Mouse (Mus musculus) heart, embryonic 12.5 days (tissue): ENCODE measurements around the gene Acbd5. TPM values are rescaled to one million over a fixed set of nuclear protein-coding genes. Genes with fewer than 3 reads are reported as not detected.

Experiments used
- ATAC-seq: fragments of 200-750 bp; cut with Nextera tagmentation; 2 replicates; pipeline ENCODE4 v1.8.0; 2017; ENCODE audit warnings: moderate TSS enrichment, moderate library complexity; ENCODE audit not compliant: insufficient number of reproducible peaks, low FRiP score
- H3K27ac ChIP-seq: fragments of 300-500 bp; sonication (generic); 2 replicates; pipeline ENCODE4 v1.5.1; 2016; ENCODE audit warnings: mild to moderate bottlenecking, moderate library complexity; ENCODE audit not compliant: poor library complexity, severe bottlenecking
- H3K27me3 ChIP-seq: fragments of 300-500 bp; sonication (generic); replicated peaks from 2 replicates; pipeline ENCODE4 v1.6.1; 2016; ENCODE audit warnings: mild to moderate bottlenecking, moderate library complexity
- H3K36me3 ChIP-seq: fragments of 300-500 bp; sonication (generic); 2 replicates; pipeline ENCODE4 v1.6.1; 2016; ENCODE audit warnings: mild to moderate bottlenecking, moderate library complexity
- H3K4me1 ChIP-seq: fragments of 300-500 bp; sonication (generic); replicated peaks from 2 replicates; pipeline ENCODE4 v1.6.1; 2016; ENCODE audit warnings: mild to moderate bottlenecking
- H3K4me2 ChIP-seq: fragments of 300-500 bp; sonication (generic); 2 replicates; pipeline ENCODE4 v1.6.1; 2016; ENCODE audit warnings: mild to moderate bottlenecking, moderate library complexity
- H3K4me3 ChIP-seq: fragments of 300-500 bp; sonication (generic); 2 replicates; pipeline ENCODE4 v1.5.1; 2016; ENCODE audit warnings: mild to moderate bottlenecking
- H3K9ac ChIP-seq: fragments of 300-500 bp; sonication (generic); 2 replicates; pipeline ENCODE4 v1.6.1; 2016; ENCODE audit warnings: mild to moderate bottlenecking, moderate library complexity
- H3K9me3 ChIP-seq: fragments of 300-500 bp; sonication (generic); replicated peaks from 2 replicates; pipeline ENCODE4 v1.6.1; 2016; ENCODE audit warnings: mild to moderate bottlenecking, moderate library complexity
- WGBS: fragments of 180-500 bp; shearing (Covaris S2); methylation state at CpG from one replicate; pipeline ENCODE4 v1.1.7; 2016; 5-methylcytosine and 5-hydroxymethylcytosine counted together
- polyA plus RNA-seq: library from polyadenylated mRNA; unstranded; fragments of >200 nt; fragmentation: Nextera tagmentation; extraction: Ambion mirVana; gene quantifications from 2 replicates; pipeline ENCODE4 v1.2.1, GENCODE M21; 2016

The Acbd5 gene
- polyA plus RNA-seq, 1 experiment from 2014 or later: 33.7 TPM

DNA sequence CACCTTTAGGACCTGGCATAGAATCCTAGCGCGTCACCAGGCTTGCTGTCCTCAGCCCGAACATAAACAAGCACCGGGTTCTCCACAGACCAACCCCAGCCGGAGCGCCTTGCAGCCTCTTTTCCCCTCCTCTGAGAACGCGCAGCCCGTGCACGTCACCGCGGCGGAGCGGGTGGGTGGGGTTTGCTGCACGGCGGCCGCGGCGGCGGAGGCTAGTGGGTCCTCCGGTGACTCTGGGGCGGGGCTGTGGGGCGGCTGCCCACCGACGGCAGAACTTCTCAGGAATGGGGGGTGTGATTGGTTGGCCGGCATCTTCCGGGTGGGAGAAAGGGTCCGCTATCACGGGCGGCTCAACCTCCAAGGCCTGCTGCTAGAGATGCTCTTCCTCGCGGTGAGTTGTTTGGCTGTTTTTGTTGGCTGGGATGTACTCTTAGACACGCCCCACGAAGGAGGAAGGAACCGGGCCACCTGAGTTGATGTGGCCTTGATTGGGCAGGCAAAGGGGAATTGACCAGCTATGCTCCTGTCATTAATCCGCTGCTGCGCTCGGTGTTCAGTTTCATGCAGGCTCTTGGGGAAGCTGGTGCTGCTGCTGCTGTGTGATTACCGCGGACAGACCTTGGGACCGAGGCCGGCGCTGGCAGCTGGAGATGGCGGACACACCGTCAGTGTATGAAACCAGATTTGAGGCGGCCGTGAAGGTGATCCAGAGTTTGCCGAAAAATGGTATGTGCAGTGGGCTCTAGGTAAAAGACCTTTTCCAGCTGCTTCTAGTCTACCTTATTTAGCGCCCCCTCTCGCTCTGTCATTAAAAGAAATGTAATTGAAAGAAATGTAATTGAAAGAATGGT, 1.2 kb downstream of the Acbd5 start:
- ATAC-seq: peak; percentile 93
- Histone ChIP-seq H3K4me1 (no peaks in the 10 kb centered on the region), H3K36me3 (peaks cover 9% of the 10 kb centered on the region), H3K9ac (peak overlapping the region; percentile 84), H3K27me3 (no peaks in the 10 kb centered on the region), H3K4me2 (peak overlapping the region; percentile 77), H3K4me3 (peak overlapping the region; percentile 64), H3K27ac (peak overlapping the region; percentile 94), H3K9me3 (no peaks in the 10 kb centered on the region)
- WGBS: under 1% methylated on average over 50 of the region's 50 CpGs

- Histone ChIP-seq H3K27ac (no peak overlapping the region), H3K36me3 (peaks cover 9% of the 10 kb centered on the region), H3K9me3 (no peaks in the 10 kb centered on the region), H3K4me3 (no peak overlapping the region), H3K4me1 (no peaks in the 10 kb centered on the region), H3K4me2 (no peak overlapping the region), H3K27me3 (no peaks in the 10 kb centered on the region), H3K9ac (no peak overlapping the region)
- no peak for ATAC-seq
- WGBS: 93% methylated on average over 2 of the region's 2 CpGs
These were observed 2.5 kb downstream of the Acbd5 start for GRCm38 (mm10) chr2:23070491-23070890.

GRCm38 (mm10) chr2:23071406-23071805, 3.4 kb downstream of the Acbd5 start:
- H3K4me1 ChIP-seq: no peaks in the 10 kb centered on the region
- H3K27ac ChIP-seq: no peak overlapping the region
- 74% methylated on average over 1 of the region's 1 CpGs for WGBS
- H3K36me3 ChIP-seq: peaks cover 14% of the 10 kb centered on the region
- H3K9ac ChIP-seq: no peak overlapping the region
- H3K27me3 ChIP-seq: no peaks in the 10 kb centered on the region
- no peak overlapping the region for H3K4me2 ChIP-seq
- H3K9me3 ChIP-seq: no peaks in the 10 kb centered on the region
- no peak overlapping the region for H3K4me3 ChIP-seq
- no peak for ATAC-seq

GRCm38 (mm10) chr2:23075846-23076245, 7.9 kb downstream of the Acbd5 start:
- Histone ChIP-seq H3K4me2 (no peak overlapping the region), H3K27me3 (no peaks in the 10 kb centered on the region), H3K4me1 (no peaks in the 10 kb centered on the region), H3K9me3 (peaks cover 3% of the 10 kb centered on the region; the same call in 1 of the 2 replicates), H3K27ac (no peak overlapping the region), H3K36me3 (peaks cover 36% of the 10 kb centered on the region), H3K9ac (no peak overlapping the region), H3K4me3 (no peak overlapping the region)
- no peak for ATAC-seq

- Histone ChIP-seq H3K9ac (no peak overlapping the region), H3K27ac (no peak overlapping the region), H3K4me2 (no peak overlapping the region), H3K36me3 (peaks cover 44% of the 10 kb centered on the region), H3K27me3 (no peaks in the 10 kb centered on the region), H3K9me3 (peaks cover 3% of the 10 kb centered on the region; the same call in 1 of the 2 replicates), H3K4me1 (no peaks in the 10 kb centered on the region), H3K4me3 (no peak overlapping the region)
- no peak for ATAC-seq
These were observed 8.8 kb downstream of the Acbd5 start for GRCm38 (mm10) chr2:23076783-23077182.

DNA sequence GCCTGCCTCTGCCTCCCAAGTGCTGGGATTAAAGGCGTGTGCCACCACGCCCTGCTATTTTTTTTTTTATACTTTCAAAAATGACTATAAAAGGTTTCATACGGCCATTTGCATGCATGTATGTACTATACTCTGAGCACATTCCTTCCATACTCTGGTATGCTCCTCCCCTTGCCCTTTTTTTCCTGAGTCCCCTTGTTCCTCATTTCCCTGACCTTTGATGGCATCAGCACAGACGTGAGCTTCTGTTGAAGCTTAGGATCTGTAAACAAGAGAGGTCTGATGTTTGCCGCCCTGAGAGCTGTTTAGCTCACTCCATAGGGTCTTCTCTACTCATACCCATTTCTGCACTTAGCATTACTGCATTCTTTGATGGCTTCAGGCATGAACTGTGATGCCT, 9.7 kb downstream of the Acbd5 start:
- Histone ChIP-seq H3K27me3 (no peaks in the 10 kb centered on the region), H3K9ac (no peak overlapping the region), H3K4me2 (no peak overlapping the region), H3K27ac (no peak overlapping the region), H3K4me1 (no peaks in the 10 kb centered on the region), H3K4me3 (no peak overlapping the region), H3K9me3 (peaks cover 3% of the 10 kb centered on the region; the same call in 1 of the 2 replicates), H3K36me3 (peaks cover 46% of the 10 kb centered on the region)
- 86% methylated on average over 5 of the region's 5 CpGs for WGBS
- ATAC-seq: no peak

DNA sequence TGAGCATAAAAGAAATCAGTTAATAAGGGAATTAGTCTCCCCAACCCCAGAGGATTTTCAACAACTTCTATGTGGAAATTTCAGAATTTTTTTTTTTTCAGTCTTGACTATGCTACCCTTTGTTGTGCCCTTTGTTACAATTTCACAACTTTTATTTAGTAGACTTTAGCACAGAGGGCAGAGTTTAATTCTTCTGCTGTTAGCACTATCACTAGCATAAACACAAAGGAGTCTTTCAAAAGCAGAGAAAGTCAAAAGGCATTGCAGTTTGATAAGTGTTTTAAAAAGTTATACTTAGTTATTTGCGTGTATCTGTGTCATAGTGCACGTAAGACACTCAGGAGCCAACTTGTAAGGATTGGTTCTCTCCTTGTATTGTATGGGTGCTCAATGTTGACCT, 10.6 kb downstream of the Acbd5 start:
- H3K36me3 ChIP-seq: peaks cover 52% of the 10 kb centered on the region
- H3K27me3 ChIP-seq: no peaks in the 10 kb centered on the region
- no peak overlapping the region for H3K27ac ChIP-seq
- H3K4me3 ChIP-seq: no peak overlapping the region
- H3K9me3 ChIP-seq: peaks cover 3% of the 10 kb centered on the region; the same call in 1 of the 2 replicates
- H3K9ac ChIP-seq: no peak overlapping the region
- H3K4me1 ChIP-seq: no peaks in the 10 kb centered on the region
- ATAC-seq: no peak
- H3K4me2 ChIP-seq: no peak overlapping the region
- WGBS: 92% methylated on average over 2 of the region's 2 CpGs

GRCm38 (mm10) chr2:23084540-23084939, 16.6 kb downstream of the Acbd5 start:
- Histone ChIP-seq H3K36me3 (peaks cover 66% of the 10 kb centered on the region), H3K4me3 (no peak overlapping the region), H3K4me2 (no peak overlapping the region), H3K27ac (no peak overlapping the region), H3K4me1 (no peaks in the 10 kb centered on the region), H3K9me3 (no peaks in the 10 kb centered on the region), H3K27me3 (no peaks in the 10 kb centered on the region), H3K9ac (no peak overlapping the region)
- no peak for ATAC-seq
- WGBS: 92% methylated on average over 8 of the region's 8 CpGs

DNA sequence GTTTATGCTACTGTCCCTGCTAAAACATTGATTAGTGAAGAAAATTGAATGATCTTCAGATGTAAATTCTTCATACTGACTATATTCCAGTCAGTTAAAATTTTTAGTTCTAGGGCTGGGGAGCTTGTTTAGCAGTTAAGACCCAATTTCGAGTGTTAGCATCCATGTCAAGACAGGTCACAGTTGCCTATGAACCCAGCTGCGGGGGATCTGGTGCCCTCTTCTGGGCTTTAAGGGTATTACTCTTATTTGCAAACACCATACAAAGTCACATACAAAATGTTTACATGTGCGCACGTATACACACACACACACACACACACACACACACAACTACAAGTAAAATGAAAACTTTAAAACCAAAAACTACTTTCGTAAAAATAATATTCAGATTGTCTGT, 24.2 kb downstream of the Acbd5 start:
- Histone ChIP-seq H3K36me3 (peaks cover 65% of the 10 kb centered on the region), H3K9ac (no peak overlapping the region)

DNA sequence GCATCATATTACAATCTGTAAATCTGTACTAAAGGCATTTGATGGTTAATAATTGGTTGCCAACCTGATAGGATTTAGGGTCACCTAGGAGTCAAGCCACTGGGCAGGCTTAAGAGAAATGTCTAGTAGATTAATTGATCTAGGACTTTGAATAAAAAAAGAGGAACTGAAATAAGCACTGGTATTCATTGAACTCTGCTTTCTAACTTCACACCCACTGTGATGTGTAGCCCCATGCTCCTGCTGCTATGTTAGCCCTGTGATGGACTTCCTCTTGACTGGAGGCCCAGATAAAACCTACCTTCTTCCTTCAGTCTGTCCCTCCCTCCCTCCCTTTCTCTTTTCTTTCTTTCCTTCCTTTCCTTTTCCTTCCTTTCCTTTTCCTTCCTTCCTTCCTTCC, 29.1 kb downstream of the Acbd5 start:
- Histone ChIP-seq H3K27me3 (no peaks in the 10 kb centered on the region), H3K36me3 (peaks cover 40% of the 10 kb centered on the region), H3K9ac (no peak overlapping the region), H3K9me3 (no peaks in the 10 kb centered on the region), H3K4me2 (no peak overlapping the region), H3K27ac (no peak overlapping the region), H3K4me3 (no peak overlapping the region), H3K4me1 (0 out of 2 replicates have a peak, but pooled peaks cover 2% of the 10 kb centered on the region)
- ATAC-seq: no peak

More for the DNA sequence above, 24.2 kb downstream of the Acbd5 start:
- Histone ChIP-seq H3K27ac (no peak overlapping the region), H3K4me3 (no peak overlapping the region), H3K4me2 (no peak overlapping the region), H3K9me3 (no peaks in the 10 kb centered on the region), H3K4me1 (no peaks in the 10 kb centered on the region), H3K27me3 (no peaks in the 10 kb centered on the region)
- no peak for ATAC-seq
- 48% methylated on average over 5 of the region's 5 CpGs for WGBS

DNA sequence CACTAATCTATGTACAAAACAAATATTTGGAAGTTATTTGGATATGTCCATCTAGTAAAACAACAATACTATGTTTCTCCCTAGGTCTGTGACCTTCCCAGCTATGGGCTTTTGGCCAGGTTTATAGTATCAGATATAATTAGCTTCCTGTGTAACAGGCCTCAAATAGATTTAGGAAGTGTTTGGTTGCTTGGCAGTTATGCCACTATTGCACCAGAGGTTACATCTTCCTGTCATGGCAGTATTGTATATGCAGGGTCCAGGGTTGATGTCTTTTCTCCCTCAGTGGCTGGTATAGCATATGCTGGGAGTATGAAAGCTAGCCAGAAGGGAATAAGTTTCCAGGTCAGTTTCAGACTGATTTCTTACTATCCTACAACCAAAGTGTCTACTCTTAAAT, 34.3 kb downstream of the Acbd5 start:
- H3K27ac ChIP-seq: no peak overlapping the region
- H3K4me3 ChIP-seq: no peak overlapping the region
- H3K9ac ChIP-seq: no peak overlapping the region
- no peak overlapping the region for H3K4me2 ChIP-seq
- H3K27me3 ChIP-seq: no peaks in the 10 kb centered on the region
- no peaks in the 10 kb centered on the region for H3K9me3 ChIP-seq
- 0 out of 2 replicates have a peak, but pooled peaks cover 2% of the 10 kb centered on the region for H3K4me1 ChIP-seq
- H3K36me3 ChIP-seq: peaks cover 19% of the 10 kb centered on the region
- ATAC-seq: no peak

GRCm38 (mm10) chr2:23119573-23119972, 51.6 kb downstream of the Acbd5 start:
- no peak for ATAC-seq

More at GRCm38 (mm10) chr2:23119573-23119972, 51.6 kb downstream of the Acbd5 start:
- H3K4me2 ChIP-seq: no peak overlapping the region
- no peak overlapping the region for H3K27ac ChIP-seq
- peaks cover 44% of the 10 kb centered on the region for H3K36me3 ChIP-seq
- H3K4me1 ChIP-seq: no peaks in the 10 kb centered on the region
- H3K9me3 ChIP-seq: no peaks in the 10 kb centered on the region
- H3K9ac ChIP-seq: no peak overlapping the region
- H3K27me3 ChIP-seq: no peaks in the 10 kb centered on the region
- no peak overlapping the region for H3K4me3 ChIP-seq
